Mouse (Mus musculus): ENCODE results near the gene Rspry1. TPM values are rescaled to one million over a fixed set of nuclear protein-coding genes. Genes with fewer than 3 reads are reported as not detected.

The Rspry1 gene
- polyA plus RNA-seq, 1 experiment: 7.4 TPM

- no peak within 1 kb of the TSS for H3K4me3 ChIP-seq
- TF ChIP-seq MYOD1 (IDR thresholded peaks at IDR 0.05; ENCODE audit: control insufficient read depth in 1 of 3, insufficient read length in 2 of 3, low read depth in 2 of 3): no peak
- TF ChIP-seq MYOG (IDR thresholded peaks at IDR 0.05; ENCODE audit: control insufficient read depth in 1 of 3, insufficient read depth in 1 of 3, insufficient read length in 2 of 3, low read depth in 2 of 3): no peak
- TF ChIP-seq CEBPB (IDR thresholded peaks at IDR 0.05; ENCODE audit: insufficient read depth, poor library complexity, severe bottlenecking): no peak
- TF ChIP-seq POLR2A (IDR thresholded peaks at IDR 0.05; ENCODE audit: insufficient read length, low read depth): no peak
- TF ChIP-seq USF1 (IDR thresholded peaks at IDR 0.05; ENCODE audit: low read depth): no peak
- no peak for TF ChIP-seq TCF12 (IDR thresholded peaks at IDR 0.05; ENCODE audit: insufficient read depth, poor library complexity, severe bottlenecking)
- no peak for TF ChIP-seq REST (IDR thresholded peaks at IDR 0.05; ENCODE audit: insufficient read depth, insufficient read length)
- TF ChIP-seq TCF3 (IDR thresholded peaks at IDR 0.05; ENCODE audit: insufficient read length, low read depth): no peak
- TF ChIP-seq POLR2AphosphoS2 (IDR thresholded peaks at IDR 0.05; ENCODE audit: insufficient read length, low read depth): no peak
- TF ChIP-seq SRF (IDR thresholded peaks at IDR 0.05; ENCODE audit: control insufficient read depth, insufficient read length, low read depth): no peak
- TF ChIP-seq MAX (IDR thresholded peaks at IDR 0.05; ENCODE audit: low read depth): no peak
- peaks cover 45% of the 10 kb centered on the region for H3K27me3 ChIP-seq (ENCODE audit: control insufficient read depth, insufficient read depth, insufficient read length)
- no peaks in the 10 kb centered on the region for H3K79me2 ChIP-seq (ENCODE audit: control insufficient read depth, insufficient read depth)
- no peak within 1 kb of the TSS for H3ac ChIP-seq (ENCODE audit: control insufficient read depth, insufficient read length)
- no peak within 1 kb of the TSS for H3K4me2 ChIP-seq (ENCODE audit: low read depth)
- no peaks in the 10 kb centered on the region for H3K36me3 ChIP-seq (ENCODE audit: control insufficient read depth, insufficient read depth)
These were observed 94.3 kb downstream of the Rspry1 start, which contains the start of gene Pllp for GRCm38 (mm10) chr8:94695994-94696384. Gene Pllp, minus strand, starts transcription at chr8:94696278.

GRCm38 (mm10) chr8:94696566-94696965 is 94.8 kb downstream of the Rspry1 start:
- H3K4me2 ChIP-seq (ENCODE audit: low read depth): no peak overlapping the region
- peaks cover 45% of the 10 kb centered on the region for H3K27me3 ChIP-seq (ENCODE audit: control insufficient read depth, insufficient read depth, insufficient read length)
- no peaks in the 10 kb centered on the region for H3K36me3 ChIP-seq (ENCODE audit: control insufficient read depth, insufficient read depth)
- no peak overlapping the region for H3ac ChIP-seq (ENCODE audit: control insufficient read depth, insufficient read length)
- H3K4me3 ChIP-seq: no peak overlapping the region
- no peaks in the 10 kb centered on the region for H3K79me2 ChIP-seq (ENCODE audit: control insufficient read depth, insufficient read depth)
- TF ChIP-seq E2F4 (IDR thresholded peaks at IDR 0.05; ENCODE audit: insufficient read depth) (no peak), REST (IDR thresholded peaks at IDR 0.05; ENCODE audit: insufficient read depth, insufficient read length) (no peak), MAX (IDR thresholded peaks at IDR 0.05; ENCODE audit: low read depth) (no peak), TCF12 (IDR thresholded peaks at IDR 0.05; ENCODE audit: insufficient read depth, poor library complexity, severe bottlenecking) (no peak), MYOG (IDR thresholded peaks at IDR 0.05; ENCODE audit: control insufficient read depth in 1 of 3, insufficient read depth in 1 of 3, insufficient read length in 2 of 3, low read depth in 2 of 3) (no peak), TCF3 (IDR thresholded peaks at IDR 0.05; ENCODE audit: insufficient read length, low read depth) (no peak), CEBPB (IDR thresholded peaks at IDR 0.05; ENCODE audit: insufficient read depth, poor library complexity, severe bottlenecking) (no peak), SRF (IDR thresholded peaks at IDR 0.05; ENCODE audit: control insufficient read depth, insufficient read length, low read depth) (no peak), USF1 (IDR thresholded peaks at IDR 0.05; ENCODE audit: low read depth) (no peak), POLR2A (IDR thresholded peaks at IDR 0.05; ENCODE audit: insufficient read length, low read depth) (no peak), POLR2AphosphoS2 (IDR thresholded peaks at IDR 0.05; ENCODE audit: insufficient read length, low read depth) (no peak), MYOD1 (IDR thresholded peaks at IDR 0.05; ENCODE audit: control insufficient read depth in 1 of 3, insufficient read length in 2 of 3, low read depth in 2 of 3) (no peak)

- TF ChIP-seq SRF (IDR thresholded peaks at IDR 0.05; ENCODE audit: control insufficient read depth, insufficient read length, low read depth): no peak
- Histone ChIP-seq H3K4me2 (ENCODE audit: low read depth) (no peak overlapping the region), H3K79me2 (ENCODE audit: control insufficient read depth, insufficient read depth) (no peaks in the 10 kb centered on the region), H3ac (ENCODE audit: control insufficient read depth, insufficient read length) (no peak overlapping the region), H3K4me3 (no peak overlapping the region), H3K27me3 (ENCODE audit: control insufficient read depth, insufficient read depth, insufficient read length) (peaks cover 45% of the 10 kb centered on the region), H3K36me3 (ENCODE audit: control insufficient read depth, insufficient read depth) (no peaks in the 10 kb centered on the region)
These were observed 96.2 kb downstream of the Rspry1 start for GRCm38 (mm10) chr8:94697956-94698355.

- Histone ChIP-seq H3K27me3 (ENCODE audit: control insufficient read depth, insufficient read depth, insufficient read length) (peaks cover 36% of the 10 kb centered on the region), H3K4me3 (no peak overlapping the region), H3K36me3 (ENCODE audit: control insufficient read depth, insufficient read depth) (no peaks in the 10 kb centered on the region), H3K79me2 (ENCODE audit: control insufficient read depth, insufficient read depth) (no peaks in the 10 kb centered on the region), H3ac (ENCODE audit: control insufficient read depth, insufficient read length) (no peak overlapping the region), H3K4me2 (ENCODE audit: low read depth) (no peak overlapping the region)
- no peak for TF ChIP-seq USF1 (IDR thresholded peaks at IDR 0.05; ENCODE audit: low read depth)
These were observed 97.6 kb downstream of the Rspry1 start for GRCm38 (mm10) chr8:94699366-94699765.

- Histone ChIP-seq H3K27me3 (ENCODE audit: control insufficient read depth, insufficient read depth, insufficient read length) (peaks cover 25% of the 10 kb centered on the region), H3K4me3 (no peak overlapping the region), H3K36me3 (ENCODE audit: control insufficient read depth, insufficient read depth) (no peaks in the 10 kb centered on the region), H3K4me2 (ENCODE audit: low read depth) (no peak overlapping the region), H3ac (ENCODE audit: control insufficient read depth, insufficient read length) (no peak overlapping the region), H3K79me2 (ENCODE audit: control insufficient read depth, insufficient read depth) (no peaks in the 10 kb centered on the region)
- no peak for TF ChIP-seq USF1 (IDR thresholded peaks at IDR 0.05; ENCODE audit: low read depth)
- no peak for TF ChIP-seq E2F4 (IDR thresholded peaks at IDR 0.05; ENCODE audit: insufficient read depth)
- TF ChIP-seq MYOG (IDR thresholded peaks at IDR 0.05; ENCODE audit: control insufficient read depth in 1 of 3, insufficient read depth in 1 of 3, insufficient read length in 2 of 3, low read depth in 2 of 3): no peak
- TF ChIP-seq TCF12 (IDR thresholded peaks at IDR 0.05; ENCODE audit: insufficient read depth, poor library complexity, severe bottlenecking): no peak
- no peak for TF ChIP-seq TCF3 (IDR thresholded peaks at IDR 0.05; ENCODE audit: insufficient read length, low read depth)
- no peak for TF ChIP-seq MAX (IDR thresholded peaks at IDR 0.05; ENCODE audit: low read depth)
- no peak for TF ChIP-seq POLR2AphosphoS2 (IDR thresholded peaks at IDR 0.05; ENCODE audit: insufficient read length, low read depth)
- TF ChIP-seq SRF (IDR thresholded peaks at IDR 0.05; ENCODE audit: control insufficient read depth, insufficient read length, low read depth): no peak
- no peak for TF ChIP-seq REST (IDR thresholded peaks at IDR 0.05; ENCODE audit: insufficient read depth, insufficient read length)
- TF ChIP-seq CEBPB (IDR thresholded peaks at IDR 0.05; ENCODE audit: insufficient read depth, poor library complexity, severe bottlenecking): no peak
- no peak for TF ChIP-seq POLR2A (IDR thresholded peaks at IDR 0.05; ENCODE audit: insufficient read length, low read depth)
- no peak for TF ChIP-seq MYOD1 (IDR thresholded peaks at IDR 0.05; ENCODE audit: control insufficient read depth in 1 of 3, insufficient read length in 2 of 3, low read depth in 2 of 3)
These were observed 98.7 kb downstream of the Rspry1 start for GRCm38 (mm10) chr8:94700421-94700935.

Data from myocyte (in vitro differentiated cells).